Comparison of ENCODE assay signal across 8 mouse cellular contexts in genomic region chr6:136660831-136661705, GRCm38 (mm10). TPM values are rescaled to one million over a fixed set of nuclear protein-coding genes. Genes with fewer than 3 reads are reported as not detected.
DNase-seq lines count a peak whose midpoint lies in the region; ATAC-seq and TF ChIP-seq lines count a peak whose summit lies in the region.

No protein-coding gene starts in this region.

- H3K9ac ChIP-seq in lung, embryonic 15.5 days, result peak overlapping the region; percentile 34; the same call in 1 of the 2 replicates
- H3K9ac ChIP-seq in intestine, postnatal 0 days (ENCODE audit: low read depth, low read length), result peak overlapping the region; percentile 50; the same call in 1 of the 2 replicates
- no peak overlapping the region for H3K9ac ChIP-seq in neural tube, embryonic 13.5 days

- intact Hi-C loops in left cerebral cortex, postnatal 25 days (cut with DNase I), result no loop called here

- peak overlapping the region; percentile 69 for H3K4me2 ChIP-seq in lung, embryonic 15.5 days
- H3K4me2 ChIP-seq in intestine, postnatal 0 days (replicated peaks; ENCODE audit: low read depth), result peak overlapping the region; percentile 81
- H3K4me2 ChIP-seq in neural tube, embryonic 13.5 days, result peak overlapping the region; percentile 52

- H3K27ac ChIP-seq in lung, embryonic 15.5 days, result no peak overlapping the region
- peak overlapping the region; percentile 65 for H3K27ac ChIP-seq in forebrain, embryonic 10.5 days
- H3K27ac ChIP-seq in intestine, postnatal 0 days (ENCODE audit: low read depth, low read length), result peak overlapping the region; percentile 84
- H3K27ac ChIP-seq in neural tube, embryonic 13.5 days (replicated peaks), result no peak overlapping the region

- H3K9me3 ChIP-seq in lung, embryonic 15.5 days, result no peaks in the 10 kb centered on the region
- no peaks in the 10 kb centered on the region for H3K9me3 ChIP-seq in forebrain, embryonic 10.5 days
- H3K9me3 ChIP-seq in intestine, postnatal 0 days (ENCODE audit: control insufficient read depth), result no peaks in the 10 kb centered on the region
- H3K9me3 ChIP-seq in neural tube, embryonic 13.5 days, result no peaks in the 10 kb centered on the region

- peak; percentile 21; the same call in 1 of the 2 replicates for ATAC-seq in lung, embryonic 15.5 days (ENCODE audit: borderline replicate concordance, extremely low read depth, low FRiP score, low TSS enrichment)
- ATAC-seq in intestine, postnatal 0 days, result peak; percentile 41
- ATAC-seq in neural tube, embryonic 13.5 days (ENCODE audit: low read depth), result no peak

- peaks cover 15% of the 10 kb centered on the region for H3K4me1 ChIP-seq in lung, embryonic 15.5 days
- peaks cover 15% of the 10 kb centered on the region for H3K4me1 ChIP-seq in forebrain, embryonic 10.5 days
- peaks cover 4% of the 10 kb centered on the region; the same call in 1 of the 2 replicates for H3K4me1 ChIP-seq in intestine, postnatal 0 days (replicated peaks; ENCODE audit: control insufficient read depth, insufficient read depth, low read length)
- peaks cover 8% of the 10 kb centered on the region for H3K4me1 ChIP-seq in neural tube, embryonic 13.5 days (replicated peaks)

- H3K4me3 ChIP-seq in lung, embryonic 15.5 days, result peak overlapping the region; percentile 35
- H3K4me3 ChIP-seq in forebrain, embryonic 10.5 days, result peak overlapping the region; percentile 55
- H3K4me3 ChIP-seq in intestine, postnatal 0 days (ENCODE audit: low read depth, low read length), result peak overlapping the region; percentile 47
- peak overlapping the region; percentile 21 for H3K4me3 ChIP-seq in neural tube, embryonic 13.5 days

- no peak for DNase-seq in lung, adult 18-20 months
- no peak for DNase-seq in forebrain, embryonic 10.5 days (ENCODE audit: extremely low spot score, low spot score)
- no peak for DNase-seq in left cerebral cortex, postnatal 25 days (ENCODE audit: low spot score in 2 of 2)
- no peak for DNase-seq in yolk sac, embryonic 10.5 days (ENCODE audit: low spot score)
- no peak for DNase-seq in adrenal gland, postnatal 25 days

- TF ChIP-seq CTCF in intestine, postnatal 0 days (IDR thresholded peaks at IDR 0.05; ENCODE audit: low read depth), result no peak

- 16% methylated on average over 34 of the region's 34 CpGs for WGBS in lung, embryonic 15.5 days
- 11% methylated on average over 34 of the region's 34 CpGs for WGBS in forebrain, embryonic 10.5 days
- WGBS in intestine, postnatal 0 days, result 21% methylated on average over 34 of the region's 34 CpGs
- WGBS in neural tube, embryonic 13.5 days, result 19% methylated on average over 34 of the region's 34 CpGs

- peaks cover 28% of the 10 kb centered on the region for H3K27me3 ChIP-seq in lung, embryonic 15.5 days
- peaks cover 49% of the 10 kb centered on the region for H3K27me3 ChIP-seq in forebrain, embryonic 10.5 days (ENCODE audit: poor library complexity, severe bottlenecking)
- H3K27me3 ChIP-seq in intestine, postnatal 0 days (replicated peaks; ENCODE audit: control insufficient read depth, insufficient read depth, low read length), result 0 out of 2 replicates have a peak, but pooled peaks cover 4% of the 10 kb centered on the region
- peaks cover 32% of the 10 kb centered on the region for H3K27me3 ChIP-seq in neural tube, embryonic 13.5 days

- no peaks in the 10 kb centered on the region for H3K36me3 ChIP-seq in lung, embryonic 15.5 days
- no peaks in the 10 kb centered on the region for H3K36me3 ChIP-seq in forebrain, embryonic 10.5 days (replicated peaks)
- H3K36me3 ChIP-seq in intestine, postnatal 0 days (ENCODE audit: control insufficient read depth, insufficient read depth), result no peaks in the 10 kb centered on the region
- H3K36me3 ChIP-seq in neural tube, embryonic 13.5 days, result no peaks in the 10 kb centered on the region

RNA-seq across cellular contexts. Expression of gene Plbd1, which starts 0.7 kb away (rescaled TPM):
- 4.0 and 4.9 TPM in 2 replicates for polyA plus RNA-seq in lung, embryonic 15.5 days (2015; fragmentation: Nextera tagmentation; extraction: Ambion mirVana)
- polyA plus RNA-seq in forebrain, embryonic 10.5 days (2016; fragmentation: Nextera tagmentation; extraction: Ambion mirVana), result 1.0 and 1.1 TPM in 2 replicates
- polyA plus RNA-seq in intestine, postnatal 0 days (2015; fragmentation: Nextera tagmentation; extraction: Ambion mirVana), result 108 and 116 TPM in 2 replicates
- 0.59 and 1.2 TPM in 2 replicates for polyA plus RNA-seq in neural tube, embryonic 13.5 days (2015; fragmentation: Nextera tagmentation; extraction: Ambion mirVana)
- total RNA-seq in left cerebral cortex, postnatal 25 days (2021), result under 1 TPM; 0.16 to 0.30 TPM
- 27.3 and 36.0 TPM in 2 replicates for total RNA-seq in adrenal gland, postnatal 25 days (2021)

Comparison
In these comparisons a context has a peak if more than half of its experiments do, and no peak if none do; other contexts are left out.
1. H3K27ac ChIP-seq: peak in forebrain, embryonic 10.5 days (single experiment) and intestine, postnatal 0 days (single experiment); none in lung, embryonic 15.5 days (single experiment) and neural tube, embryonic 13.5 days (single experiment).
2. RNA of gene Plbd1, which starts 0.7 kb away (polyA plus RNA-seq): 108 to 116 TPM in intestine, postnatal 0 days; 4.0 to 4.9 TPM in lung, embryonic 15.5 days, 1.0 to 1.1 TPM in forebrain, embryonic 10.5 days and 0.59 to 1.2 TPM in neural tube, embryonic 13.5 days; every median in the first group is over 10 times any median in the second.
3. Peak in every context shown above with its lines, with median percentiles within 50 percentile points of each other: H3K4me2 ChIP-seq and H3K4me3 ChIP-seq.